Mouse (Mus musculus): Measurements from ENCODE around the gene Ghrl. TPM values are rescaled to one million over a fixed set of nuclear protein-coding genes. Genes with fewer than 3 reads are reported as not detected.
"Not testable (repeated sequence)": the region's sequence is repeated elsewhere in the genome, so short reads cannot be mapped to it uniquely, and the experiment has no call there.

Ghrl gene
- polyA plus RNA-seq, 1 experiment from 2014 or later: 0.30 TPM

DNA sequence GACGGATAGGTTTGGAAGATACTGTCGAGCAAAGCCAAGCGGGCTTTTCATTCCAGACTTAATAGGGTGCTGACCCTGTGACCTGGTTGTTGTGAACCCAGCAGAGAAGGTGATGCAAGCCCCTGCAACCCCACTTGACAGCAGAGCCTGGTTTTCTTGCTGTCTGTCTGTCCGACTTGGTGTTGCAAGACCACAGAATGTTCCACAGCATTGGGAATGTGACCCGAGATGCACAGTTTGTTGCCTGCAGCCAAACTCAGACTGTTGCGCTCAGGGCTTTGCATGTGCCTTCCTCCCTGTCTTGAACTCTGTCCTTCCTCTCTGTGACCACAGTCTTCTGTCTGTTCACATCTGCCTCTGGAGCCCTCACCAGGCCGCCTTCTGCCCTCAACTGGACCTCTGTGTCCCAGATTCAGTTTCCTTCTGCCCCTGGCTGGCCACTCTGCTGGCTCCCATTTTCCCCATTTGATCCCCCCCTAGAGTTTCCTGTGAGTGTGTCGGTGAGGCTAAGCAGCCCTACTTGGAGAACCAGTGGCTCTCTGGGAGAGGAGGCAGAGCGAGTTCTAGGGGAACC, 39.6 kb downstream of the Ghrl start:
- Histone ChIP-seq H3K9ac (no peak overlapping the region), H3K27ac (no peak overlapping the region), H3K4me3 (no peak overlapping the region), H3K36me3 (no peaks in the 10 kb centered on the region), H3K4me1 (replicated peaks) (no peaks in the 10 kb centered on the region), H3K9me3 (replicated peaks) (no peaks in the 10 kb centered on the region), H3K27me3 (no peaks in the 10 kb centered on the region), H3K4me2 (no peak overlapping the region)
- WGBS: 76% methylated on average over 9 of the region's 9 CpGs
- ATAC-seq (replicated peaks; ENCODE audit: insufficient number of reproducible peaks, insufficient read depth, low FRiP score, low read depth): no peak

GRCm38 (mm10) chr6:113678246-113679012, 41.3 kb downstream of the Ghrl start:
- no peak overlapping the region for H3K4me2 ChIP-seq
- ATAC-seq (replicated peaks; ENCODE audit: insufficient number of reproducible peaks, insufficient read depth, low FRiP score, low read depth): no peak
- H3K4me3 ChIP-seq: no peak overlapping the region
- H3K9me3 ChIP-seq (replicated peaks): no peaks in the 10 kb centered on the region
- WGBS: 81% methylated on average over 14 of the region's 14 CpGs
- H3K36me3 ChIP-seq: no peaks in the 10 kb centered on the region
- H3K27ac ChIP-seq: no peak overlapping the region
- no peak overlapping the region for H3K9ac ChIP-seq
- H3K27me3 ChIP-seq: no peaks in the 10 kb centered on the region
- no peaks in the 10 kb centered on the region for H3K4me1 ChIP-seq (replicated peaks)

- Histone ChIP-seq H3K36me3 (no peaks in the 10 kb centered on the region), H3K27me3 (no peaks in the 10 kb centered on the region), H3K4me3 (no peak overlapping the region), H3K27ac (no peak overlapping the region), H3K4me2 (no peak overlapping the region), H3K9me3 (replicated peaks) (no peaks in the 10 kb centered on the region), H3K4me1 (replicated peaks) (no peaks in the 10 kb centered on the region), H3K9ac (no peak overlapping the region)
- ATAC-seq (replicated peaks; ENCODE audit: insufficient number of reproducible peaks, insufficient read depth, low FRiP score, low read depth): no peak
- WGBS: 66% methylated on average over 14 of the region's 14 CpGs
These were observed 42.5 kb downstream of the Ghrl start for GRCm38 (mm10) chr6:113677070-113677734.

DNA sequence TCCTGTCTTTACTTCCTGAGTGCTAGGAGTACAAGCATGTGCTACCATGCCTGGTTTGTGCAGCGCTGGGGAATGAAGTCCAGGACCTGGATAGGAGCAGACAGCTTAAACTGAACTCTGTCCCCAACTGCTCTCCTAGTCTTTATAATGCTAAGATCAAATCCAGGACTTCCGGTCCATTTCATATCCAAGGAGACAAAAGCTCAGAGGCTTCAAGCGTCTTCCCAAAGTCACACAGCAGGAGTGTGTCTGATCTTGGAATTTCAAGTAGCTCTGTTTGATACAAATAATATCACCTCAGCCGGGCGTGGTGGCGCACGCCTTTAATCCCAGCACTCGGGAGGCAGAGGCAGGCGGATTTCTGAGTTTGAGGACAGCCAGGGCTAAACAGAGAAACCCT, 43.7 kb downstream of the Ghrl start:
- Histone ChIP-seq H3K27ac (no peak overlapping the region), H3K4me1 (replicated peaks) (no peaks in the 10 kb centered on the region), H3K27me3 (no peaks in the 10 kb centered on the region), H3K4me3 (no peak overlapping the region), H3K9ac (no peak overlapping the region), H3K36me3 (0 out of 2 replicates have a peak, but pooled peaks cover 3% of the 10 kb centered on the region), H3K4me2 (no peak overlapping the region), H3K9me3 (replicated peaks) (no peaks in the 10 kb centered on the region)
- no peak for ATAC-seq (replicated peaks; ENCODE audit: insufficient number of reproducible peaks, insufficient read depth, low FRiP score, low read depth)
- WGBS: 93% methylated on average over 9 of the region's 9 CpGs

- no peak overlapping the region for H3K4me3 ChIP-seq
- no peaks in the 10 kb centered on the region for H3K4me1 ChIP-seq (replicated peaks)
- H3K4me2 ChIP-seq: no peak overlapping the region
- ATAC-seq (replicated peaks; ENCODE audit: insufficient number of reproducible peaks, insufficient read depth, low FRiP score, low read depth): no peak
- H3K27me3 ChIP-seq: no peaks in the 10 kb centered on the region
- H3K9ac ChIP-seq: no peak overlapping the region
- no peak overlapping the region for H3K27ac ChIP-seq
- 0 out of 2 replicates have a peak, but pooled peaks cover 3% of the 10 kb centered on the region for H3K36me3 ChIP-seq
- no peaks in the 10 kb centered on the region for H3K9me3 ChIP-seq (replicated peaks)
- WGBS: 71% methylated on average over 4 of the region's 4 CpGs
These were observed 44.4 kb downstream of the Ghrl start for GRCm38 (mm10) chr6:113675234-113675633.

GRCm38 (mm10) chr6:113672989-113673388, 46.7 kb downstream of the Ghrl start:
- WGBS: 85% methylated on average over 6 of the region's 6 CpGs
- no peak overlapping the region for H3K4me2 ChIP-seq
- ATAC-seq (replicated peaks; ENCODE audit: insufficient number of reproducible peaks, insufficient read depth, low FRiP score, low read depth): no peak

GRCm38 (mm10) chr6:113672029-113672428, 47.7 kb downstream of the Ghrl start:
- not testable (repeated sequence) for ATAC-seq (replicated peaks; ENCODE audit: insufficient number of reproducible peaks, insufficient read depth, low FRiP score, low read depth); H3K9ac ChIP-seq; H3K27ac ChIP-seq; H3K4me3 ChIP-seq; H3K27me3 ChIP-seq; H3K36me3 ChIP-seq; H3K9me3 ChIP-seq (replicated peaks); H3K4me2 ChIP-seq
- 85% methylated on average over 1 of the region's 1 CpGs for WGBS
- H3K4me1 ChIP-seq (replicated peaks): peaks cover 18% of the 10 kb centered on the region

More at GRCm38 (mm10) chr6:113672989-113673388, 46.7 kb downstream of the Ghrl start:
- no peak overlapping the region for H3K4me3 ChIP-seq
- H3K9me3 ChIP-seq (replicated peaks): no peaks in the 10 kb centered on the region
- H3K27ac ChIP-seq: no peak overlapping the region
- peaks cover 18% of the 10 kb centered on the region for H3K4me1 ChIP-seq (replicated peaks)
- H3K9ac ChIP-seq: no peak overlapping the region
- H3K36me3 ChIP-seq: 0 out of 2 replicates have a peak, but pooled peaks cover 3% of the 10 kb centered on the region
- no peaks in the 10 kb centered on the region for H3K27me3 ChIP-seq

DNA sequence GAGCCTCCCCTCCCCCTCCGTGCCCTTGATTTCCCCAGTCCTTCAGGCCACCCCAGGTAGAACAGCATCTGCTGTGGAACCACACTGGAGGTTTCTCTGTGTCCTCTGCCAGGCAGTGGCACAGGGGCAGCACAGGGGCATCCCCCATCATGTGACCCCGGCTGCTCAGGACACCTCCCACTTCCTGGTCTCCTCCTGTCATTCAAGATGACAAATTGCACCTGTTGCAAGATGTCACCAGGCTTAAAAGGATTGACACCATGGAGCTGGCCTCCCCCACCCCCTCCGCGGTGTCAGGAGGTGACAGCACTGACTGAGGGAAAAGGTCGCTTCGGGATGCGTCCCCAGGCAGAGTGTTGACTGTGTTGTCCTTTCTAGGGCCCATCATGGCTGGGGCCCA, 49.9 kb downstream of the Ghrl start:
- no peak overlapping the region for H3K4me3 ChIP-seq
- WGBS: 56% methylated on average over 7 of the region's 7 CpGs
- peak overlapping the region; percentile 71 for H3K27ac ChIP-seq
- H3K9ac ChIP-seq: no peak overlapping the region
- H3K9me3 ChIP-seq (replicated peaks): no peaks in the 10 kb centered on the region
- H3K36me3 ChIP-seq: 0 out of 2 replicates have a peak, but pooled peaks cover 3% of the 10 kb centered on the region
- no peak; the same call in 1 of the 2 replicates for ATAC-seq (replicated peaks; ENCODE audit: insufficient number of reproducible peaks, insufficient read depth, low FRiP score, low read depth)
- no peak overlapping the region for H3K4me2 ChIP-seq
- H3K27me3 ChIP-seq: no peaks in the 10 kb centered on the region
- peaks cover 18% of the 10 kb centered on the region for H3K4me1 ChIP-seq (replicated peaks)

- Histone ChIP-seq H3K4me3 (no peak overlapping the region), H3K36me3 (0 out of 2 replicates have a peak, but pooled peaks cover 3% of the 10 kb centered on the region), H3K9ac (no peak overlapping the region), H3K27me3 (no peaks in the 10 kb centered on the region), H3K4me1 (replicated peaks) (peaks cover 18% of the 10 kb centered on the region), H3K9me3 (replicated peaks) (no peaks in the 10 kb centered on the region), H3K27ac (peak overlapping the region; percentile 71), H3K4me2 (peak overlapping the region; percentile 16; the same call in 1 of the 2 replicates)
- WGBS: 37% methylated on average over 15 of the region's 15 CpGs
- ATAC-seq (replicated peaks; ENCODE audit: insufficient number of reproducible peaks, insufficient read depth, low FRiP score, low read depth): peak; percentile 61
These were observed 51.2 kb downstream of the Ghrl start for GRCm38 (mm10) chr6:113668287-113669154.

DNA sequence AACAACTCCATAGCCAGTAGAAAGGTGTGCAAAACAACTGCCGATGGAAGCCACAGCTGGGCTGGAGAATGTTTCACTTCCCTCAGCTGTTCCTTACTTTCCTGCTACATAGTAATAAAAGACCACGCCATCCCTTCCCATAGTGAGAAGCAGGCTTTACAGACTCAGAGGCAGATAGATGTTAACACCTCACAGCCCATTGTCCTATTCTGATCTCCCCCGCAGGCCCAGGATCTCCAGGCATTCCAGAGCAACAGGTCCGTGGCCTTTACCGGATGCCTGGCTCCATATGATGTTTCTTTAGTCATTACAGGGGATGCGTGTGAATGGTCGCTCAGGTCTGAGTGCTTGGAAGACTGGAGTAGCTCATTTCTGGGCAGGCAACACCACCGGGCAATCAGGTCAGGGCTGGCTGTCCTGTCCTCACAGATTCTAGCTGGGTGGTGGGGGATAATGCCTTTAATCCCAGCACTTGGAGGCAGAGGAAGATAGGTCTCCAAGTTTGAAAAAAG, 52.0 kb downstream of the Ghrl start:
- Histone ChIP-seq H3K27ac (peak overlapping the region; percentile 74), H3K27me3 (no peaks in the 10 kb centered on the region), H3K9me3 (replicated peaks) (no peaks in the 10 kb centered on the region), H3K4me1 (replicated peaks) (peaks cover 18% of the 10 kb centered on the region), H3K9ac (no peak overlapping the region), H3K4me2 (no peak overlapping the region), H3K36me3 (0 out of 2 replicates have a peak, but pooled peaks cover 3% of the 10 kb centered on the region), H3K4me3 (no peak overlapping the region)
- 50% methylated on average over 8 of the region's 8 CpGs for WGBS
- ATAC-seq (replicated peaks; ENCODE audit: insufficient number of reproducible peaks, insufficient read depth, low FRiP score, low read depth): no peak
